Mouse (Mus musculus) heart, postnatal 0 days (tissue): ENCODE results near the gene Sap30l.

Source experiments
- CTCF ChIP-seq: IDR thresholded peaks from 2 replicates; pipeline ENCODE4 v1.5.1; 2016; ENCODE audit warnings: antibody characterized with exemption, control low read depth, low read depth
- EP300 ChIP-seq: IDR thresholded peaks from 2 replicates; pipeline ENCODE4 v1.6.1; 2016; ENCODE audit warnings: antibody characterized with exemption, low read depth

GRCm38 (mm10) chr11:57764124-57764523, 37.3 kb upstream of the Sap30l start:
- TF ChIP-seq CTCF, result no peak
- TF ChIP-seq EP300, result no peak
